Mouse (Mus musculus) ES-CJ7 (cell line): ENCODE data around the gene Dst.
A peak's percentile ranks its signal among the peaks of the same experiment; 100 is the strongest.
"Not testable (repeated sequence)": the region's sequence is repeated elsewhere in the genome, so short reads cannot be mapped to it uniquely, and the experiment has no call there.

Source experiments
- DNase-seq: peaks from one replicate; pipeline ENCODE4 v3.0.0; 2011; ENCODE audit warnings: low read depth, low spot score

Dst gene

GRCm38 (mm10) chr1:34287731-34288130 lies 379.7 kb downstream of the Dst start:
- DNase-seq: no peak

GRCm38 (mm10) chr1:34288181-34288580 lies 380.2 kb downstream of the Dst start:
- no peak for DNase-seq

- no peak for DNase-seq
Measured at GRCm38 (mm10) chr1:34288721-34289471, 380.9 kb downstream of the Dst start.

- no peak for DNase-seq
Measured at GRCm38 (mm10) chr1:34289472-34289748, 381.4 kb downstream of the Dst start.

- no peak for DNase-seq
Measured at GRCm38 (mm10) chr1:34290321-34290720, 382.3 kb downstream of the Dst start.

- DNase-seq: peak; percentile 27
Measured at GRCm38 (mm10) chr1:34293198-34293597, 385.2 kb downstream of the Dst start.

GRCm38 (mm10) chr1:34297636-34298035 lies 389.6 kb downstream of the Dst start:
- DNase-seq: no peak

- no peak for DNase-seq
Measured at GRCm38 (mm10) chr1:34298631-34299184, 390.7 kb downstream of the Dst start.

- no peak for DNase-seq
Measured at GRCm38 (mm10) chr1:34299507-34299906, 391.5 kb downstream of the Dst start.

GRCm38 (mm10) chr1:34300309-34300980 lies 392.4 kb downstream of the Dst start:
- no peak for DNase-seq

GRCm38 (mm10) chr1:34304227-34304626 lies 396.2 kb downstream of the Dst start:
- DNase-seq: no peak

GRCm38 (mm10) chr1:34306741-34307140 lies 398.7 kb downstream of the Dst start:
- no peak for DNase-seq

- DNase-seq: no peak
Measured at GRCm38 (mm10) chr1:34307191-34307590, 399.2 kb downstream of the Dst start.

GRCm38 (mm10) chr1:34308841-34309240 lies 400.8 kb downstream of the Dst start:
- DNase-seq: not testable (repeated sequence)

- no peak for DNase-seq
Measured at GRCm38 (mm10) chr1:34309396-34309795, 401.4 kb downstream of the Dst start.

- no peak for DNase-seq
Measured at GRCm38 (mm10) chr1:34310532-34311250, 402.7 kb downstream of the Dst start.

- no peak for DNase-seq
Measured at GRCm38 (mm10) chr1:34312806-34313205, 404.8 kb downstream of the Dst start.

GRCm38 (mm10) chr1:34315381-34315780 lies 407.4 kb downstream of the Dst start:
- DNase-seq: no peak

GRCm38 (mm10) chr1:34324255-34324654 lies 416.2 kb downstream of the Dst start:
- DNase-seq: no peak

GRCm38 (mm10) chr1:34328606-34329005 lies 420.6 kb downstream of the Dst start:
- no peak for DNase-seq

- no peak for DNase-seq
Measured at GRCm38 (mm10) chr1:34331767-34332166, 423.7 kb downstream of the Dst start.
